Mouse (Mus musculus) T-helper 17 cell (primary cell): ENCODE measurements around the gene Nsd2.

Experiments
- in situ Hi-C, 2 experiments: fragments of 300-600 bp; cut with MboI, MseI; formaldehyde crosslinking; loops; 1 replicate in 1 of 2; 2 replicates in 1 of 2; pipeline ENCODE4 v1.15.1; 2025; ENCODE audit warnings: high pct_unique_total_duplicates in 2 of 2

Gene Nsd2

GRCm38 (mm10) chr5:33819876-33820732 lies at the start of gene Nsd2:
TSS of gene Nsd2 (plus strand) at chr5:33820725.
- in situ Hi-C loops = no loop called here

GRCm38 (mm10) chr5:33777195-33777594 lies 43.3 kb upstream of the Nsd2 start:
- in situ Hi-C loops = no loop called here

- in situ Hi-C loops = no loop called here
These were observed 38.6 kb upstream of the Nsd2 start for GRCm38 (mm10) chr5:33781964-33782344.

GRCm38 (mm10) chr5:33782345-33782998 lies 38.1 kb upstream of the Nsd2 start, which contains the start of gene Letm1:
TSS of gene Letm1 (minus strand) at chr5:33782817.
- in situ Hi-C loops = no loop called here

- in situ Hi-C loops = no loop called here
These were observed 37.5 kb upstream of the Nsd2 start for GRCm38 (mm10) chr5:33782999-33783390.

GRCm38 (mm10) chr5:33791912-33792643 lies 28.4 kb upstream of the Nsd2 start:
- in situ Hi-C loops = no loop called here

GRCm38 (mm10) chr5:33803337-33803736 lies 17.2 kb upstream of the Nsd2 start:
- in situ Hi-C loops = no loop called here

GRCm38 (mm10) chr5:33811519-33811918 lies 9.0 kb upstream of the Nsd2 start:
- in situ Hi-C loops = no loop called here

GRCm38 (mm10) chr5:33816008-33816725 lies 4.4 kb upstream of the Nsd2 start:
- in situ Hi-C loops = no loop called here

- in situ Hi-C loops = no loop called here
These were observed 2.4 kb upstream of the Nsd2 start for GRCm38 (mm10) chr5:33818104-33818503.

GRCm38 (mm10) chr5:33819141-33819875 lies 1.2 kb upstream of the Nsd2 start:
- in situ Hi-C loops = no loop called here

GRCm38 (mm10) chr5:33820733-33821621 lies 452 bp downstream of the Nsd2 start:
- in situ Hi-C loops = no loop called here

GRCm38 (mm10) chr5:33821901-33822427 lies 1.4 kb downstream of the Nsd2 start:
- in situ Hi-C loops = no loop called here

- in situ Hi-C loops = no loop called here
These were observed 1.9 kb downstream of the Nsd2 start for GRCm38 (mm10) chr5:33822456-33822855.

- in situ Hi-C loops = no loop called here
These were observed 5.5 kb downstream of the Nsd2 start for GRCm38 (mm10) chr5:33826001-33826400.

GRCm38 (mm10) chr5:33828107-33828506 lies 7.6 kb downstream of the Nsd2 start:
- in situ Hi-C loops = no loop called here

- in situ Hi-C loops = no loop called here
These were observed 9.4 kb downstream of the Nsd2 start for GRCm38 (mm10) chr5:33829958-33830357.

- in situ Hi-C loops = no loop called here
These were observed 10.3 kb downstream of the Nsd2 start for GRCm38 (mm10) chr5:33830832-33831231.

- in situ Hi-C loops = no loop called here
These were observed 20.8 kb downstream of the Nsd2 start for GRCm38 (mm10) chr5:33841331-33841730.

- in situ Hi-C loops = no loop called here
These were observed 22.0 kb downstream of the Nsd2 start for GRCm38 (mm10) chr5:33842549-33842948.
